Mouse (Mus musculus): Measurements from ENCODE around the gene Crebbp. TPM values are rescaled to one million over a fixed set of nuclear protein-coding genes. Genes with fewer than 3 reads are reported as not detected.
A peak's percentile ranks its signal among the peaks of the same experiment; 100 is the strongest.
"Not testable (repeated sequence)": the region's sequence is repeated elsewhere in the genome, so short reads cannot be mapped to it uniquely, and the experiment has no call there.

Crebbp gene
- polyA plus RNA-seq, 1 experiment from 2014 or later = 28.6 TPM

- no peak overlapping the region for H3K4me3 ChIP-seq
- WGBS = 95% methylated on average over 4 of the region's 4 CpGs
- H3K27me3 ChIP-seq (ENCODE audit: poor library complexity, severe bottlenecking) = no peaks in the 10 kb centered on the region
- H3K4me1 ChIP-seq = no peaks in the 10 kb centered on the region
- peaks cover 100% of the 10 kb centered on the region for H3K36me3 ChIP-seq (replicated peaks)
- no peak overlapping the region for H3K27ac ChIP-seq
- no peak for DNase-seq (ENCODE audit: extremely low spot score, low spot score)
- no peaks in the 10 kb centered on the region for H3K9me3 ChIP-seq
Measured at GRCm38 (mm10) chr16:4117072-4117471, 96.7 kb downstream of the Crebbp start.

GRCm38 (mm10) chr16:4100374-4100773, 113.4 kb downstream of the Crebbp start:
- no peaks in the 10 kb centered on the region for H3K9me3 ChIP-seq
- no peak for DNase-seq (ENCODE audit: extremely low spot score, low spot score)
- H3K27ac ChIP-seq = no peak overlapping the region
- H3K27me3 ChIP-seq (ENCODE audit: poor library complexity, severe bottlenecking) = no peaks in the 10 kb centered on the region
- peaks cover 84% of the 10 kb centered on the region for H3K36me3 ChIP-seq (replicated peaks)
- no peak overlapping the region for H3K4me3 ChIP-seq
- no peaks in the 10 kb centered on the region for H3K4me1 ChIP-seq
- 89% methylated on average over 2 of the region's 2 CpGs for WGBS

DNA sequence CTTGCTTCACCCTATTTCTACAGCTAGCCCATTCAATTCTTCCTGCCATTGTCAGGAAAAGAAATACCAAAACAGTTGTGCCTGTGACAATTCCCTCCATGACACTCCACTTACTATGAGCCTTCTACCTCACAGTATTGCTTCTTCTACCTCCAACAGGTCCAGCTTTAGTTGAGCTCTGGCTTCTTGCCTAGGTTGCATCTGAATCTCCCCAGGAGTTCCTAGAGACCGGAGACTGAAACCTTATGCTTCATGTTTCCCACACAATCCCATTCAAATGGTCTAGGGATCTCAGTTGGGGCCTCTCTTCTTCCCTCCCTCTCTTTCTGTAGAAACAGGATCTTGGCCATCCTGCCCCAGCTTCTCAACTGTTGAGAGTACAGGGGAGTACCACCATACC, 116.3 kb downstream of the Crebbp start:
- H3K27me3 ChIP-seq (ENCODE audit: poor library complexity, severe bottlenecking) = no peaks in the 10 kb centered on the region
- H3K4me3 ChIP-seq = no peak overlapping the region
- peaks cover 91% of the 10 kb centered on the region for H3K36me3 ChIP-seq (replicated peaks)
- H3K9me3 ChIP-seq = no peaks in the 10 kb centered on the region
- H3K27ac ChIP-seq = no peak overlapping the region
- DNase-seq (ENCODE audit: extremely low spot score, low spot score) = no peak
- WGBS = 97% methylated on average over 1 of the region's 1 CpGs
- H3K4me1 ChIP-seq = no peaks in the 10 kb centered on the region

DNA sequence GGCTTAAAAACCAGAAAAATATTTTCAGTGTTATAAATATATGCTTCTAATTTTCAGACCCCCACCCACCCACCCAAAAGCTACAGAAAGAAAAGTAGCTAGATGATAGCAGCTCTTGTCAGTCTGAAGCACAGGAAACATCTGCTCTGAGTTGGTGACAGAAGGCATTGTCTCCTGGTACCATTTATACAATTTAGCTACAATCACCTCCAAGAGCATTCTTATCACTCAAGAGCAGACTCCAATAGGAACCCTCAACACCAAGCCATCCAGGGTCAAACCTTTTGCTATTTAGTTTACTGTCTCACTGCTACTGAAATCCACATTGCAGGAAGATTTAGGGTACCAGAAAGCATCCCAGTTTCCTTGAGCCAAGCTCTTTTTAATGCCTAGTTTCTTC, 116.9 kb downstream of the Crebbp start:
- Histone ChIP-seq H3K4me3 (no peak overlapping the region), H3K27ac (no peak overlapping the region), H3K9me3 (no peaks in the 10 kb centered on the region), H3K4me1 (no peaks in the 10 kb centered on the region), H3K27me3 (ENCODE audit: poor library complexity, severe bottlenecking) (no peaks in the 10 kb centered on the region), H3K36me3 (replicated peaks) (peaks cover 96% of the 10 kb centered on the region)
- no peak for DNase-seq (ENCODE audit: extremely low spot score, low spot score)

DNA sequence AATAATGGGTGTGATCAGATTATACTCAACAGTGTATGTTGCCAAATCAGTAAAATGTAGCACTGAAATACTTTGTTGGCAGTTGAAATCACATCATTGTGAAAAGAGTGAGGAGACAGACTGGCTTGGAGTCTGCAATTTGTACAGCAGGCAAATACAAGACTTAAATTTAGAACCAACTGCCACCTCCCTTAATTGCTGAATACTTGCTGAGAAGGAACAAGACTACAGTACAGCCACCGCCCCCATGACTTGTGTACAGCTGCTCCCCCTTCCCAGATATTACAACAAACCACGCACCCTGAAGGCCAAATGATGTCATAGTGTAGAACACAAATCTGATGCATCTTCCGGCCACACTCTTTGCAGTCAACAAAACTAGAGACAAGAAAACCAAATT, 117.7 kb downstream of the Crebbp start:
- peaks cover 96% of the 10 kb centered on the region for H3K36me3 ChIP-seq (replicated peaks)
- no peaks in the 10 kb centered on the region for H3K4me1 ChIP-seq
- H3K4me3 ChIP-seq = no peak overlapping the region
- H3K27me3 ChIP-seq (ENCODE audit: poor library complexity, severe bottlenecking) = no peaks in the 10 kb centered on the region
- no peak for DNase-seq (ENCODE audit: extremely low spot score, low spot score)
- no peaks in the 10 kb centered on the region for H3K9me3 ChIP-seq
- H3K27ac ChIP-seq = no peak overlapping the region
- 98% methylated on average over 3 of the region's 3 CpGs for WGBS

GRCm38 (mm10) chr16:4087214-4087913, 126.4 kb downstream of the Crebbp start:
- no peak for DNase-seq (ENCODE audit: extremely low spot score, low spot score)
- H3K27ac ChIP-seq = no peak overlapping the region
- peaks cover 99% of the 10 kb centered on the region for H3K36me3 ChIP-seq (replicated peaks)
- H3K4me3 ChIP-seq = no peak overlapping the region
- H3K4me1 ChIP-seq = no peaks in the 10 kb centered on the region
- 96% methylated on average over 8 of the region's 8 CpGs for WGBS
- no peaks in the 10 kb centered on the region for H3K27me3 ChIP-seq (ENCODE audit: poor library complexity, severe bottlenecking)
- no peaks in the 10 kb centered on the region for H3K9me3 ChIP-seq

DNA sequence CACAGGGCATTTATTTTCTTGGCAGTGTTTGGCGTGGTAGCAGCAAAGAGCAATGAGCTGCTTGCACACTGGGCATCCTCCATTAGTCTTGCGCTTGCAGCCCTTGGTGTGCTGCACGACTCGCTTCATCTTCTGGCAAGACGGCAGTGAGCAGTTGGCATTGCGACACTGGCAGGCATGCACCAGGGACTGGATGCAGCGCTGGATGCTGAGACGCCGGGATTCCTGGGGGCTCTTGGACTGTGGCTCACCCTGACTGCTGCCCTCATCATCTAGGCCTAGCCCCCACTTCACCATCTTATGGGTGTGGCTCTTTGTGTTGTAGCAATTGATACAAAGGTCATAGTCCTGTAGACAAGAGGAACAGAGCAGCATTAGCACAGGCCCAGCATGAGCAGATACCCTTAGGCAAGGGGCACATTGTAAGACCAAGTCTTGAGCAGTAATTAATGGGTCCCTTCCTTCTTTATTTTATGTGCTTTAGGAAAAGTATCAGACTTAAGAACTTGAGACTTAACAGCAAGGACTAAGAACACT, 127.9 kb downstream of the Crebbp start:
- Histone ChIP-seq H3K9me3 (no peaks in the 10 kb centered on the region), H3K36me3 (replicated peaks) (peaks cover 94% of the 10 kb centered on the region), H3K4me1 (no peaks in the 10 kb centered on the region), H3K27me3 (ENCODE audit: poor library complexity, severe bottlenecking) (no peaks in the 10 kb centered on the region), H3K27ac (no peak overlapping the region), H3K4me3 (no peak overlapping the region)
- no peak for DNase-seq (ENCODE audit: extremely low spot score, low spot score)
- whole genome bisulfite sequencing = 96% methylated on average over 9 of the region's 9 CpGs

GRCm38 (mm10) chr16:4085051-4085450, 128.7 kb downstream of the Crebbp start:
- DNase-seq (ENCODE audit: extremely low spot score, low spot score) = no peak
- Histone ChIP-seq H3K4me3 (no peak overlapping the region), H3K36me3 (replicated peaks) (peaks cover 86% of the 10 kb centered on the region)

GRCm38 (mm10) chr16:4080419-4080818, 133.4 kb downstream of the Crebbp start:
- peaks cover 39% of the 10 kb centered on the region for H3K36me3 ChIP-seq (replicated peaks)
- H3K27ac ChIP-seq; DNase-seq (ENCODE audit: extremely low spot score, low spot score); H3K4me3 ChIP-seq; H3K27me3 ChIP-seq (ENCODE audit: poor library complexity, severe bottlenecking); H3K9me3 ChIP-seq: not testable (repeated sequence)
- H3K4me1 ChIP-seq = peaks cover 17% of the 10 kb centered on the region
- WGBS = 83% methylated on average over 3 of the region's 3 CpGs

More at GRCm38 (mm10) chr16:4085051-4085450, 128.7 kb downstream of the Crebbp start:
- Histone ChIP-seq H3K27ac (no peak overlapping the region), H3K27me3 (ENCODE audit: poor library complexity, severe bottlenecking) (no peaks in the 10 kb centered on the region), H3K4me1 (no peaks in the 10 kb centered on the region), H3K9me3 (no peaks in the 10 kb centered on the region)
- WGBS = 98% methylated on average over 7 of the region's 7 CpGs

DNA sequence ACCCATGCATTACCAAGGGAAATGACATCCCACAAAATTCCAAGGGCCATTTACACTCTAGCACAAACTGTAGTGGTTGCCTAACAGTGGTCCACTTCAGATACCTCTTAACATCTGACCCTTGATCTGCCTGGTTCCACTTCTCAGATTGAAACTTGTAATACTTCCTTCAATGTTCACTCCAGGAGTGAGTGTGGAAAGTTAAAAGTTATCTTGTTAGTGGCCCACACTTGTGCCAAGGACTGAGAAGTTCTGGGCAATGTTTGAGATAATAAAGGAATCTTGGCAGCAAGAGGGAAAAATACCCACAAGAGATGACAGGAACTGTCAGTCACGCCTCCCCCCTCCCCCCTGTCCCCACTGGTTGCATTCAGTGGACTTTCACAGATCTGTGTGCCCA, 134.1 kb downstream of the Crebbp start:
- 86% methylated on average over 1 of the region's 1 CpGs for WGBS
- H3K36me3 ChIP-seq (replicated peaks) = peaks cover 32% of the 10 kb centered on the region
- H3K27me3 ChIP-seq (ENCODE audit: poor library complexity, severe bottlenecking) = no peaks in the 10 kb centered on the region
- no peak overlapping the region for H3K4me3 ChIP-seq
- no peak for DNase-seq (ENCODE audit: extremely low spot score, low spot score)
- H3K4me1 ChIP-seq = peaks cover 17% of the 10 kb centered on the region
- H3K9me3 ChIP-seq = no peaks in the 10 kb centered on the region
- no peak overlapping the region for H3K27ac ChIP-seq

DNA sequence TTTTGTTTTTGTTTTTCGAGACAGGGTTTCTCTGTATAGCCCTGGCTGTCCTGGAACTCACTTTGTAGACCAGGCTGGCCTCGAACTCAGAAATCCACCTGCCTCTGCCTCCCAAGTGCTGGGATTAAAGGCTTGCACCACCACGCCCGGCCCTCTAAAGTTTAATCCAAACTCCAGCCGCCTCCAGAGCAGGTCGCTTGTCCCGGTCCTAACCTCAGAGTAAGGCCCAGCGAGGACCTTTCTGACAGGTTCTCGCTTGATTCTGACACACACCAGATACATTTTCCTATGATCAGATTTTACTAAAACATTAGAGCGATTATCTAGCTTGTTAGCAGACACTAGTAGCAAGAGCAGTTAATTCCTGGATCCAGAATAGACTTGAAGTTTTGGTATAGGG, 135.5 kb downstream of the Crebbp start:
- peaks cover 17% of the 10 kb centered on the region for H3K4me1 ChIP-seq
- not testable (repeated sequence) for DNase-seq (ENCODE audit: extremely low spot score, low spot score)
- peak overlapping the region; percentile 74 for H3K4me3 ChIP-seq

DNA sequence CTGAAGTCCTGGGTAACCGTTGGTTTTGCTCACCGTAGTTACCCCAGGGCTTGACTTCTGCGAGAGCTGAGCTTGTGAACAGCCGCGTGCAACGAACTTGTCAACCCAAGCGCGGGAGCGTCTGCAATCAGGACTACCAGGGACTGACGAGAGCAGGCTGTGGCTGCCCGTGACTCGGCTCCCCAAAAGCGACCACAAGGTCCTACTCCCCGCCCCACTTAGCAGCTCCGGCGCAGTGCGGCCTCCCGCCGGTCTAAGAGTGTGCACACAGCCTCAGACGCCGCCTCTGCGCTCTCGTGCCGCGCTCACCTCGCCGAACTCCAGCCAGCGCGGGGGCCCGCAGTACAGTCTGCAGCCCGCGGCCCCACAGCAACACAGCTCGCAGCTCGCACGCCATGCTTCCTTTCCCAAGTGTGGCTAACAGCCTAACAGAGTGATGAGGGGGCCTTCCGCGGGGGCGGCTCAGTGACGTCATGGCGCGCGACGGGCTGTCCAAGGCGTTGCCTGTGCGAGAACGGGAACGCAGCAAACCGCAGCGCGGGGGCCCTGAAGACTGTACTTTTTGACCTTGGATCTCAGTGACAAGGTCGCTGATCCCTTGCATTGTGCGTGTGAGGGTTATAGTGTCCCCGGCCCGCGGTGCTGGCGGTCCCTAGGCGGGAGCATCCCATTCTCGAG, 136.3 kb downstream of the Crebbp start, which contains the start of gene Trap1:
TSS of gene Trap1 (minus strand) at position 444 of the 678 bp plus-strand sequence.
- Histone ChIP-seq H3K4me1 (peaks cover 17% of the 10 kb centered on the region), H3K9me3 (no peaks in the 10 kb centered on the region), H3K27ac (peak within 1 kb of the TSS; percentile 90), H3K27me3 (ENCODE audit: poor library complexity, severe bottlenecking) (no peaks in the 10 kb centered on the region), H3K4me3 (peak within 1 kb of the TSS; percentile 74), H3K36me3 (replicated peaks) (peaks cover 24% of the 10 kb centered on the region)
- WGBS = under 1% methylated on average over 58 of the region's 58 CpGs
- DNase-seq (ENCODE audit: extremely low spot score, low spot score) = peak; percentile 88

More for the DNA sequence above, 135.5 kb downstream of the Crebbp start:
- H3K36me3 ChIP-seq (replicated peaks) = peaks cover 25% of the 10 kb centered on the region
- H3K27me3 ChIP-seq (ENCODE audit: poor library complexity, severe bottlenecking); H3K9me3 ChIP-seq; H3K27ac ChIP-seq: not testable (repeated sequence)
- 78% methylated on average over 10 of the region's 10 CpGs for WGBS

DNA sequence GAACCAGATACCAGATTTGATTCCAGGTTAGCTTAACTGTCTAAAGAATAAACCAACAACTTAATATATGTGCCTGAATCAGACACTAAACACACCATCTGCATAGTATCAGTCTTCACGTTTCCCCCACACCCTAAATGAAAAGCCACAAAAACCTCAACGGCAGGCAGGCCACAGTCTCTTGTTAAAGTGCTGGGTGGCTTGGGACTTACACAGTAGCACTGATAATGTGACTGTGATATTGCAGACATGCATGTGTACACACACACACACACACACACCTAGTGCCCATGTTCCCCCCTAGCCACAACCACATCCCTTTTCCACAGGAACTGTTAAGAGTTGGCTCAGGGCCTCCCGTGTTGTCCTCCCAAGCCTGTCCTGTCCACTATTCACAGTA, 139.0 kb downstream of the Crebbp start:
- DNase-seq (ENCODE audit: extremely low spot score, low spot score) = no peak
- Histone ChIP-seq H3K27ac (no peak overlapping the region), H3K27me3 (ENCODE audit: poor library complexity, severe bottlenecking) (no peaks in the 10 kb centered on the region), H3K4me1 (peaks cover 17% of the 10 kb centered on the region), H3K36me3 (replicated peaks) (peaks cover 13% of the 10 kb centered on the region; the same call in 1 of the 2 replicates), H3K9me3 (no peaks in the 10 kb centered on the region), H3K4me3 (no peak overlapping the region)
- 88% methylated on average over 3 of the region's 3 CpGs for WGBS
